ENCODE assay signal across 9 mouse cellular contexts in genomic region chr4:119004613-119005339, GRCm38 (mm10). TPM values are rescaled to one million over a fixed set of nuclear protein-coding genes. Genes with fewer than 3 reads are reported as not detected.
DNase-seq lines count a peak whose midpoint lies in the region; ATAC-seq and TF ChIP-seq lines count a peak whose summit lies in the region.
"Had no signal": no experiment of that assay in that cellular context is flagged by ENCODE, and none has a peak within 500 bp of the region (broad histone marks: within the 10 kb centered on the region; RNA-seq: fewer than 3 reads in every experiment).

No protein-coding gene starts in this region.

- no peak overlapping the region for H3K4me2 ChIP-seq in forebrain, embryonic 13.5 days
- H3K4me2 ChIP-seq: embryonic facial prominence, embryonic 15.5 days had no signal

- no peak overlapping the region; the same call in 1 of the 2 replicates for H3K9ac ChIP-seq in forebrain, embryonic 13.5 days
- H3K9ac ChIP-seq: embryonic facial prominence, embryonic 15.5 days had no signal

- TF ChIP-seq CTCF in brain, embryonic 14.5 days (IDR thresholded peaks at IDR 0.05; ENCODE audit: borderline replicate concordance, extremely low read depth, insufficient read depth, insufficient read length), result peak; percentile 88
- peak; percentile 95 for TF ChIP-seq CTCF in lung, adult 2 months (IDR thresholded peaks at IDR 0.05; ENCODE audit: insufficient read depth, low read length)

- WGBS in forebrain, embryonic 13.5 days, result 48% methylated on average over 7 of the region's 7 CpGs
- 49% methylated on average over 7 of the region's 7 CpGs for WGBS in lung, adult 2 months

- H3K4me3 ChIP-seq in forebrain, embryonic 13.5 days, result no peak overlapping the region
- no peak overlapping the region for H3K4me3 ChIP-seq in lung, adult 2 months (replicated peaks; ENCODE audit: extremely low read depth, low read depth, low read length)
- H3K4me3 ChIP-seq: embryonic facial prominence, embryonic 15.5 days had no signal

- no peaks in the 10 kb centered on the region for H3K27me3 ChIP-seq in forebrain, embryonic 13.5 days
- H3K27me3 ChIP-seq: embryonic facial prominence, embryonic 15.5 days had no signal

- no peaks in the 10 kb centered on the region for H3K36me3 ChIP-seq in forebrain, embryonic 13.5 days (ENCODE audit: poor library complexity, severe bottlenecking)
- H3K36me3 ChIP-seq: embryonic facial prominence, embryonic 15.5 days had no signal

- TF ChIP-seq POLR2A in brain, embryonic 14.5 days (IDR thresholded peaks at IDR 0.05; ENCODE audit: borderline replicate concordance, extremely low read depth, insufficient read depth, insufficient read length, poor library complexity, severe bottlenecking), result no peak
- TF ChIP-seq POLR2A in lung, adult 2 months (IDR thresholded peaks at IDR 0.05; ENCODE audit: borderline replicate concordance, extremely low read depth, low read depth, low read length), result no peak

- ATAC-seq in CD4-positive, CD25-positive, alpha-beta regulatory T cell, adult 4 months, result peak; percentile 85
- peak; percentile 80 for ATAC-seq in forebrain, embryonic 13.5 days
- peak; percentile 77 for ATAC-seq in neutrophil, adult 5-6 weeks (ENCODE audit: extremely low read depth, insufficient number of reproducible peaks, low FRiP score, poor library complexity, severe bottlenecking)

- H3K4me1 ChIP-seq in forebrain, embryonic 13.5 days, result peaks cover 9% of the 10 kb centered on the region
- H3K4me1 ChIP-seq in lung, adult 2 months (ENCODE audit: control insufficient read depth, insufficient read depth, low read length), result no peaks in the 10 kb centered on the region

- H3K27ac ChIP-seq in forebrain, embryonic 13.5 days, result no peak overlapping the region
- H3K27ac ChIP-seq: embryonic facial prominence, embryonic 15.5 days had no signal

- H3K9me3 ChIP-seq in forebrain, embryonic 13.5 days (replicated peaks), result no peaks in the 10 kb centered on the region
- H3K9me3 ChIP-seq: embryonic facial prominence, embryonic 15.5 days had no signal

- peak; percentile 89 for DNase-seq in brain, embryonic 14.5 days (ENCODE audit: low read depth)
- DNase-seq in heart, postnatal 4 days, result peak; percentile 96
- peak; percentile 76 to 93 for DNase-seq in layer of hippocampus, adult 18-20 months (ENCODE audit: low spot score in 2 of 2)
- peak; percentile 85 for DNase-seq in lung, adult 2 months
- peak; percentile 96 for DNase-seq in testis, postnatal 10 days (ENCODE audit: low spot score)

RNA-seq across cellular contexts. Expression of gene Lao1, which starts 43.4 kb away (rescaled TPM):
- polyA plus RNA-seq in CD4-positive, CD25-positive, alpha-beta regulatory T cell, adult 4 months (2017; shearing (Covaris generic)), result not detected
- 0.06 TPM in 1 of 2 replicates, not detected in the other for polyA plus RNA-seq in brain, embryonic 14.5 days (2012; rRNA removed)
- polyA plus RNA-seq in forebrain, embryonic 13.5 days (2015; fragmentation: Nextera tagmentation; extraction: Ambion mirVana), result not detected in 2 replicates
- total RNA-seq in heart, postnatal 4 days (2021), result not detected
- under 1 TPM; 0.30 to 0.57 TPM for total RNA-seq in layer of hippocampus, adult 18-20 months (2021)
- polyA plus RNA-seq in lung, adult 2 months (2012; rRNA removed), result not detected in 2 replicates
- total RNA-seq in neutrophil, adult 5-6 weeks (2017), result not detected in 2 replicates
